Mouse (Mus musculus) ES-E14 (cell line): Measurements from ENCODE around the gene Emilin2. TPM values are rescaled to one million over a fixed set of nuclear protein-coding genes. Genes with fewer than 3 reads are reported as not detected.

Source experiments
- DNase-seq: peaks from one replicate; pipeline ENCODE4 v3.0.0-alpha.2; 2013; ENCODE audit warnings: low read depth, low spot score
- H3K27ac ChIP-seq: 2 replicates; pipeline ENCODE4 v1.5.1; 2012; ENCODE audit warnings: low read depth, mild to moderate bottlenecking, low read length, moderate library complexity, mixed read lengths; ENCODE audit not compliant: poor library complexity, insufficient read depth, severe bottlenecking
- H3K36me3 ChIP-seq: 2 replicates; pipeline ENCODE4 v1.6.1; 2012; ENCODE audit warnings: mild to moderate bottlenecking, low read length, moderate library complexity, mixed read lengths; ENCODE audit not compliant: control insufficient read depth, poor library complexity, insufficient read depth, severe bottlenecking
- H3K4me1 ChIP-seq, 2 experiments: fragments of 150-350 bp in 1 of 2; sonication (generic) in 1 of 2; 2 replicates each; pipeline ENCODE4 v1.6.1; 2012; ENCODE audit warnings: low read length in 2 of 2, mild to moderate bottlenecking in 1 of 2, mixed read lengths in 1 of 2; ENCODE audit not compliant: control insufficient read depth in 2 of 2, insufficient read depth in 2 of 2, poor library complexity in 1 of 2
- H3K4me3 ChIP-seq, 2 experiments: fragments of 150-350 bp in 1 of 2; sonication (generic) in 1 of 2; 2 replicates each; pipeline ENCODE4 v1.5.1; 2012; ENCODE audit warnings: low read length in 2 of 2, low read depth in 1 of 2, mild to moderate bottlenecking in 1 of 2, mixed read lengths in 1 of 2; ENCODE audit not compliant: insufficient read depth in 1 of 2, poor library complexity in 1 of 2, severe bottlenecking in 1 of 2
- H3K9ac ChIP-seq: 2 replicates; pipeline ENCODE4 v1.6.1; 2012; ENCODE audit warnings: low read depth, mild to moderate bottlenecking, low read length, mixed read lengths; ENCODE audit not compliant: poor library complexity, insufficient read depth, severe bottlenecking
- H3K9me3 ChIP-seq: fragments of 150-350 bp; sonication (generic); 2 replicates; pipeline ENCODE4 v1.6.1; 2012; ENCODE audit warnings: low read depth, mild to moderate bottlenecking, low read length; ENCODE audit not compliant: control insufficient read depth, insufficient read depth
- CHD2 ChIP-seq: IDR thresholded peaks from 2 replicates; pipeline ENCODE4 v1.6.1; 2014; ENCODE audit warnings: mild to moderate bottlenecking, low read depth, low read length, inconsistent platforms
- HCFC1 ChIP-seq: IDR thresholded peaks from 2 replicates; pipeline ENCODE4 v1.6.1; 2012; ENCODE audit warnings: low read length, inconsistent platforms, borderline replicate concordance; ENCODE audit not compliant: insufficient read depth
- MAFK ChIP-seq: IDR thresholded peaks from 2 replicates; pipeline ENCODE4 v1.6.1; 2014; ENCODE audit warnings: mild to moderate bottlenecking, low read depth, low read length, inconsistent platforms; ENCODE audit not compliant: insufficient read depth
- ZC3H11A ChIP-seq: IDR thresholded peaks from 2 replicates; pipeline ENCODE4 v1.6.1; 2012; ENCODE audit warnings: low read depth, mild to moderate bottlenecking, inconsistent platforms, low read length, borderline replicate concordance
- ZNF384 ChIP-seq: IDR thresholded peaks from 2 replicates; pipeline ENCODE4 v1.6.1; 2012; ENCODE audit warnings: low read depth, low read length, inconsistent platforms
- in situ Hi-C, 2 experiments: fragments of 600-800 bp; cut with MboI; formaldehyde crosslinking; loops; one replicate each; pipeline ENCODE4 v1.15.1; 2025; ENCODE audit warnings: low sequenced_read_pairs in 2 of 2, inconsistent platforms in 1 of 2; ENCODE audit not compliant: unreplicated experiment in 2 of 2
- total RNA-seq: library from RNA; depleted of rRNA; stranded (reverse); fragments of 300-350 nt; gene quantifications from 2 replicates; pipeline ENCODE4 v1.2.3, GENCODE M21; 2012

Gene Emilin2
- total RNA-seq, 1 experiment: 1.0 TPM

DNA sequence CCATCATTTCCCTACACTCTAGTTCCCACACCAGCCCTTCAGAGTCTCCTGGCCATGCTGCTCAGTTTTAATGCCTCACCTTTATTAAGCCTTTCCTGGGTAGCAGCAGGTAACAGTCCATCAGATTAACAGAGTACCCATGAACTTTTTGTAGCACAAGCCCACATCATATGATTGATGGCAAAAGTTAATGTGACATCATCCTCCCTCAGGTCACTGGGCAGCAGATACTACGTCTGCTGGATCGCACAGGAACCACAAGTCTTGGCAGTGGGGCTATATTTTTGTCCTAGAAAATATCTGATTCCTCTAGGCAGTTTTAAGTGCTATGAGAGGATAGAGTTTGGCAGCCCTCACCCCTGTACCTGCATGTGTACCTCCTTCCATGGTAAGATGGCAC, 61.7 kb downstream of the Emilin2 start:
- Histone ChIP-seq H3K9me3 (no peaks in the 10 kb centered on the region), H3K4me3 (no peak overlapping the region), H3K9ac (no peak overlapping the region), H3K36me3 (peaks cover 7% of the 10 kb centered on the region; the same call in 1 of the 2 replicates), H3K4me1 (0 out of 4 replicates have a peak, but pooled peaks cover 0 to 2% of the 10 kb centered on the region in 2 experiments), H3K27ac (no peak overlapping the region)
- no peak for DNase-seq
- no peak for TF ChIP-seq CHD2
- no peak for TF ChIP-seq HCFC1
- in situ Hi-C loops: no loop called here

DNA sequence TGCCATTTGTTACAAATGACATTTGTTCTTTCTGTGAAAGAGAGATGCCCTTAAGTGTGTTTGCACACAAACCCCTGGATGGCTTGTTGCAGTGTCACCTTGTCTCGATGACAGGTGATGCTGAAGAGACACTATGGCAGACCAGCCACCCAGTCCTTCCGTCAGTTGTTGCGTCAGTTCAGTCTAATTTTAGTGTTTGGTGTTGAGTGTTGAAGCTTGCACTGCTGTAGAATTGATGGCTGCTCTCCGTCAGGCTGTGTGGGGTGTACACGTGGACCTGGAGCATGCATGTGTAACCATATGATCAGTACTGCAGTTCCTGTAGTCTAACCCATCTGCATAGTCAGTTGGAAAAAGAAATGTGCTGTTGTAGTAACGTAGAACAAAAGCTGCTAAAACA, 62.8 kb downstream of the Emilin2 start:
- no peak for DNase-seq
- peaks cover 9% of the 10 kb centered on the region; the same call in 1 of the 2 replicates for H3K36me3 ChIP-seq

DNA sequence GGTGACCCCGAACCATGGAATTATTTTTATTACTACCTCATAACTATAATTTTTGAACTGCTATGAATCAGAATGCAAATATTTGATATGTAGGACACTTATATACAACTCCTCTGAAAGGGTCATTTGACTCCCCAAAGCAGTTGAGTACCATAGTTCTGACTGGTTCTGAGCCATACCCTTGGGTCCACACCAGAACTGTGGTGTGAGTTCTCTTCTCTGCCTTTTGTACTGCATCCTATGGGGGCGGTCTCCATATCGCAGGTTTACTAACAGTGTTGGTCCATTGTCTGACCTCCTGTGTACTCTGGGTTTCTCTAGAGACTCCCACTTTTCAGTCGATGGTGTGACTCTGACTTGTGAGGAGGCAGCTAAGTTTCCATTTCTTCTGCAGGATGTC, 65.8 kb downstream of the Emilin2 start:
- peaks cover 12% of the 10 kb centered on the region; the same call in 1 of the 2 replicates for H3K36me3 ChIP-seq
- H3K27ac ChIP-seq: no peak overlapping the region
- no peak overlapping the region for H3K4me3 ChIP-seq
- no peak for TF ChIP-seq ZNF384
- no peak for TF ChIP-seq MAFK
- TF ChIP-seq ZC3H11A: no peak
- TF ChIP-seq HCFC1: no peak
- TF ChIP-seq CHD2: no peak
- no peaks in the 10 kb centered on the region for H3K9me3 ChIP-seq
- H3K4me1 ChIP-seq: no peaks in the 10 kb centered on the region
- H3K9ac ChIP-seq: no peak overlapping the region
- in situ Hi-C loops: no loop called here
- no peak for DNase-seq

More for the DNA sequence above, 62.8 kb downstream of the Emilin2 start:
- H3K9me3 ChIP-seq: no peaks in the 10 kb centered on the region
- H3K27ac ChIP-seq: no peak overlapping the region
- 0 out of 4 replicates have a peak, but pooled peaks cover 0 to 2% of the 10 kb centered on the region in 2 experiments for H3K4me1 ChIP-seq
- no peak overlapping the region for H3K4me3 ChIP-seq
- TF ChIP-seq ZC3H11A (no peak), ZNF384 (no peak), HCFC1 (no peak), MAFK (no peak), CHD2 (no peak)
- no peak overlapping the region for H3K9ac ChIP-seq
- in situ Hi-C loops: no loop called here

DNA sequence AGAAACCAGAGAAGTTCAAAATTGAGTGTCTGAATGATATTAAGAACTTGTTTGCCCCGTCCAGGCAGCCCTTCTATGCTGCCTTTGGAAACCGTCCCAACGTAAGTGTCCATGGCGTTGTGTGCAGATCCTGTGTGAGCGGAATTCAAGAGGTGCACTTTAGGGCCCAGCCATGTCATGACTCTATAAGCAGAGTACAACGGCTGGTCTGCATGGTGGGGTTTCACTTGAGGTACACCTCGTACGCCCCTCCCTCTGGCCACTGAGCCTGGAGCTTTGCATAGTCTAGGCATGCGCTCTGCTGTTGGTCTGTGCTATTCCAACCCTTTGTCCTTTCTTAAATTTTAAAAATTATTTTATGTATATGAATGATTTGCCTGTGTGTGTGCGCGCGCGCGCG, 66.6 kb downstream of the Emilin2 start:
- Histone ChIP-seq H3K27ac (no peak overlapping the region), H3K9ac (no peak overlapping the region), H3K4me3 (no peak overlapping the region), H3K4me1 (no peaks in the 10 kb centered on the region), H3K36me3 (peaks cover 12% of the 10 kb centered on the region; the same call in 1 of the 2 replicates), H3K9me3 (no peaks in the 10 kb centered on the region)
- in situ Hi-C loops: no loop called here
- no peak for DNase-seq
- TF ChIP-seq ZC3H11A: no peak
- TF ChIP-seq HCFC1: no peak
- no peak for TF ChIP-seq MAFK
- TF ChIP-seq ZNF384: no peak
- no peak for TF ChIP-seq CHD2

DNA sequence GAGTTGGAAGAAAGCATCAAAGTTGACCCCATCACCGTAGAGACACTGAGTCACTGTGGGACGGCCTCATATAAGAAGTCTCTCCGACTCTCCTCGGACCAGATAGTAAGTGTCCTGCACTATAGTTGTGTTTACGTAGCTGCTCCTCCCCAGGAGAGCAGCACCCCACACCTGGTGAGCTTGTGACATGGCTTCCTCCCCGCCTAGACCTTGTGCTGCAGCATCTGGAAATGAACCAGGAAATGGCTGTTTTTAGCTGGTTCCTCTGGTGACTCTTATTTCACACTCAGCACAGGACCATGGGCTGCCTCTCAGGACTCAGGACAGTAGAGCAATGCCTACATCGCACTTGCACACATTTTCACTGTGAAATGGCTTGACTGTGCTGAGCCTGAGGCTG, 69.1 kb downstream of the Emilin2 start:
- TF ChIP-seq ZNF384 (no peak), CHD2 (no peak), HCFC1 (no peak), MAFK (no peak), ZC3H11A (no peak)
- in situ Hi-C loops: no loop called here
- Histone ChIP-seq H3K36me3 (peaks cover 12% of the 10 kb centered on the region; the same call in 1 of the 2 replicates), H3K27ac (no peak overlapping the region), H3K9me3 (no peaks in the 10 kb centered on the region), H3K9ac (no peak overlapping the region), H3K4me1 (no peaks in the 10 kb centered on the region), H3K4me3 (no peak overlapping the region)
- no peak for DNase-seq
